Mouse (Mus musculus) liver, postnatal 0 days (tissue): ENCODE measurements around the gene Wrap73.
A peak's percentile ranks its signal among the peaks of the same experiment; 100 is the strongest.

ENCODE experiments used
- CTCF ChIP-seq: sonication (generic); IDR thresholded peaks from 2 replicates; pipeline ENCODE4 v1.5.1; 2016; ENCODE audit warnings: antibody characterized with exemption, low read depth
- EP300 ChIP-seq: IDR thresholded peaks from 2 replicates; pipeline ENCODE4 v1.6.1; 2016; ENCODE audit warnings: antibody characterized with exemption, low read depth, mild to moderate bottlenecking

DNA sequence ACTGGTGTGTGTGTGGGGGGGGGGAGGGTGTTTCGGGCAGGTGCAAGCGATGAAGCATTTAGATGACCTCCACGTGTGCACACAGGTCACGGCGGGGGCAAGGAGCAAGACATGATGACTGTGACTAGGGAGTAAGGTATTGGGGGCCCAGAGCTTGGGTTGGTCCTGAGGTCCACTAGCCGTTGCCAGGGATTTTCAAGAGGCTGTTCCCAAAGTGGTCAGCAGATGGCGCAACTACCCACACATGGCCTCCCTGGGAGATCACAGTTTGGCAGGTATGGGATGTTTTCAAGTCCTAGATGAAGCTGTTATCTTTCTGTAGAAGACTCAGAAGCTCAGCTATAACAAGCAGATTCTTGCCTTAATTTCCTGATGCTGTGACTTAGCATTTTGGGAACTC lies 21.1 kb downstream of the Wrap73 start:
- TF ChIP-seq CTCF = peak; percentile 95
- no peak for TF ChIP-seq EP300
